Mouse (Mus musculus): ENCODE data around the gene Casc4. TPM values are rescaled to one million over a fixed set of nuclear protein-coding genes. Genes with fewer than 3 reads are reported as not detected.

Gene Casc4
- polyA plus RNA-seq, 1 experiment from 2014 or later = 26.1 TPM

GRCm38 (mm10) chr2:121954971-121955656, 88.3 kb downstream of the Casc4 start:
- peak overlapping the region; percentile 94 for H3K4me3 ChIP-seq (ENCODE audit: low read depth, low read length)
- peak overlapping the region; percentile 93 for H3K27ac ChIP-seq (ENCODE audit: low read length)
- 13% methylated on average over 10 of the region's 10 CpGs for WGBS
- peaks cover 12% of the 10 kb centered on the region for H3K4me1 ChIP-seq (ENCODE audit: control insufficient read depth, insufficient read depth, low read length)
- H3K4me2 ChIP-seq (replicated peaks; ENCODE audit: low read depth, low read length) = peak overlapping the region; percentile 52
- no peak for ATAC-seq (ENCODE audit: insufficient number of reproducible peaks, insufficient read depth, low FRiP score, low read depth)
- no peaks in the 10 kb centered on the region for H3K36me3 ChIP-seq (ENCODE audit: control insufficient read depth, insufficient read depth, low read length)
- H3K27me3 ChIP-seq (ENCODE audit: control insufficient read depth, insufficient read depth, low read length) = no peaks in the 10 kb centered on the region
- H3K9ac ChIP-seq (replicated peaks; ENCODE audit: low read depth, low read length) = peak overlapping the region; percentile 98
- no peaks in the 10 kb centered on the region for H3K9me3 ChIP-seq (ENCODE audit: control insufficient read depth, low read depth, low read length)

- Histone ChIP-seq H3K27me3 (ENCODE audit: control insufficient read depth, insufficient read depth, low read length) (no peaks in the 10 kb centered on the region), H3K4me1 (ENCODE audit: control insufficient read depth, insufficient read depth, low read length) (peaks cover 12% of the 10 kb centered on the region), H3K9me3 (ENCODE audit: control insufficient read depth, low read depth, low read length) (no peaks in the 10 kb centered on the region), H3K4me3 (ENCODE audit: low read depth, low read length) (peak within 1 kb of the TSS; percentile 94), H3K27ac (ENCODE audit: low read length) (peak within 1 kb of the TSS; percentile 93), H3K4me2 (replicated peaks; ENCODE audit: low read depth, low read length) (peak within 1 kb of the TSS; percentile 86), H3K36me3 (ENCODE audit: control insufficient read depth, insufficient read depth, low read length) (no peaks in the 10 kb centered on the region), H3K9ac (replicated peaks; ENCODE audit: low read depth, low read length) (peak within 1 kb of the TSS; percentile 98)
- peak; percentile 97 for ATAC-seq (ENCODE audit: insufficient number of reproducible peaks, insufficient read depth, low FRiP score, low read depth)
- WGBS = under 1% methylated on average over 47 of the region's 48 CpGs
Measured at GRCm38 (mm10) chr2:121955765-121956223, 89.0 kb downstream of the Casc4 start, which contains the start of the genes Ctdspl2 and Mageb3. TSS of gene Ctdspl2 (plus strand) at chr2:121956001. TSS of gene Mageb3 (minus strand) at chr2:121956092.

GRCm38 (mm10) chr2:121956224-121957018, 89.7 kb downstream of the Casc4 start:
- no peaks in the 10 kb centered on the region for H3K27me3 ChIP-seq (ENCODE audit: control insufficient read depth, insufficient read depth, low read length)
- peak overlapping the region; percentile 94 for H3K4me3 ChIP-seq (ENCODE audit: low read depth, low read length)
- H3K4me2 ChIP-seq (replicated peaks; ENCODE audit: low read depth, low read length) = peak overlapping the region; percentile 86
- H3K4me1 ChIP-seq (ENCODE audit: control insufficient read depth, insufficient read depth, low read length) = peaks cover 12% of the 10 kb centered on the region
- peak overlapping the region; percentile 93 for H3K27ac ChIP-seq (ENCODE audit: low read length)
- ATAC-seq (ENCODE audit: insufficient number of reproducible peaks, insufficient read depth, low FRiP score, low read depth) = peak; percentile 91
- under 1% methylated on average over 47 of the region's 47 CpGs for WGBS
- no peaks in the 10 kb centered on the region for H3K9me3 ChIP-seq (ENCODE audit: control insufficient read depth, low read depth, low read length)
- H3K9ac ChIP-seq (replicated peaks; ENCODE audit: low read depth, low read length) = peak overlapping the region; percentile 98
- H3K36me3 ChIP-seq (ENCODE audit: control insufficient read depth, insufficient read depth, low read length) = no peaks in the 10 kb centered on the region

- H3K27ac ChIP-seq (ENCODE audit: low read length) = peak overlapping the region; percentile 93; the same call in 1 of the 2 replicates
- no peaks in the 10 kb centered on the region for H3K27me3 ChIP-seq (ENCODE audit: control insufficient read depth, insufficient read depth, low read length)
- peak overlapping the region; percentile 86 for H3K4me2 ChIP-seq (replicated peaks; ENCODE audit: low read depth, low read length)
- peak overlapping the region; percentile 94 for H3K4me3 ChIP-seq (ENCODE audit: low read depth, low read length)
- 5% methylated on average over 8 of the region's 8 CpGs for WGBS
- no peaks in the 10 kb centered on the region for H3K9me3 ChIP-seq (ENCODE audit: control insufficient read depth, low read depth, low read length)
- peaks cover 4% of the 10 kb centered on the region; the same call in 1 of the 2 replicates for H3K36me3 ChIP-seq (ENCODE audit: control insufficient read depth, insufficient read depth, low read length)
- H3K9ac ChIP-seq (replicated peaks; ENCODE audit: low read depth, low read length) = peak overlapping the region; percentile 98
- ATAC-seq (ENCODE audit: insufficient number of reproducible peaks, insufficient read depth, low FRiP score, low read depth) = no peak
- peaks cover 12% of the 10 kb centered on the region for H3K4me1 ChIP-seq (ENCODE audit: control insufficient read depth, insufficient read depth, low read length)
Measured at GRCm38 (mm10) chr2:121957216-121957792, 90.5 kb downstream of the Casc4 start.

Other genes starting within 250 kb of the Casc4 start
- 8.6 and 9.1 TPM in 2 replicates for gene Frmd5, start 59.9 kb upstream of the Casc4 start, polyA plus RNA-seq (2014; fragmentation: Nextera tagmentation; extraction: Ambion mirVana)
- 63.5 and 66.8 TPM in 2 replicates for gene Ctdspl2, start 89.0 kb downstream of the Casc4 start, polyA plus RNA-seq (2014; fragmentation: Nextera tagmentation; extraction: Ambion mirVana)
- 0.23 TPM in 1 of 2 replicates, not detected in the other for gene Mageb3, start 89.1 kb downstream of the Casc4 start, polyA plus RNA-seq (2014; fragmentation: Nextera tagmentation; extraction: Ambion mirVana)
- 11.5 and 12.8 TPM in 2 replicates for gene Eif3j1, start 161.6 kb downstream of the Casc4 start, polyA plus RNA-seq (2014; fragmentation: Nextera tagmentation; extraction: Ambion mirVana)

All from stomach, embryonic 14.5 days (tissue).